ENCODE assay signal across 9 mouse cellular contexts in the genomic region with DNA sequence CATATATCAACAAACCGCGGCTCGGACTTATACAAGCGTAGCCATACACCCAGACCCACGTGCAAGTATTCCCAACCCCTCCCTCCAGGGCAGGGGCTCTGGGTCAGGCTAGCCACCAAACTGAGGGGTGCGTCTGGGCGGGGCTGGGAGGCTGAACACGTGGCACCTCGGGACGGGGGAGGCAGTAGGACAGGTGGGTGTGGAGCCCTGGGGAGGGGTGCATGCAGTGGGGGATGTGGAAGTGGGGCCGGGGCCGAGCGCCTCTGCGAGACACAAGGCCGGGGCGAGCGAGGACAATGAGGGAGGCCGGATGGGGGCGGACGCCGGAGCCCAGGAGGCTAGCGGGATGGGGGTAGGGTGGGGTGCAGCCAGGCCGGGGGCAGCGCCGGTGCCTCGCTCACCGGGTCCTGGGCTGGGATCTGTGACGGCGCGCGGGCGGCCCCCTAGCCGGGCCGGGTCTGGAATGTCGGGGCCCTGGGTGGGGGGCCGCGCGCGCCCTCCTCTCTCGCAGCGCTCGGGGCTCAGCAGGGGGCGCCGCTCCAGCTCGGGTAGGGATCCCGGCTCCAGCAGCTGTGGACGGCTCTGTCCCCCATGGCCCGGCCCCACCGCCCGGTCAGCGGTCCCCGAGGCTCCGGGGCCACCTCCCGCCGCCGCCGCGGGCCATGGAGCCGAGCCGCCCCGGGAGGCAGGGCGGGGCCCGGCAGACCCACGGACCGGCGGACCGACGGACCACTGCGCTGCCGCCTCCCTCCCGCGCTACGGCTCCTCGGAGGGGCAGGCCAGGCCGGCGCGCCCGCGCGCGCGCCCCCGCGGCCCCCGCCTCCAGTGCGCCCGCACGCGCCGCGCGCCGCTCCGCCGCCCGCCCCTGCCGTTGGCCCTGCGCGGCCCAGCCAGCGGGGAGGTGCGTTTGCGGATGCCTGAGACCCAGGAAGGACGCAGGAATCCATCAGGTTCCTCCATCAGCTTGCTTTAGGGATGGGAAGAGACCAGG. TPM values are rescaled to one million over a fixed set of nuclear protein-coding genes. Genes with fewer than 3 reads are reported as not detected.
DNase-seq lines count a peak whose midpoint lies in the region; ATAC-seq and TF ChIP-seq lines count a peak whose summit lies in the region.
"Had no signal": no experiment of that assay in that cellular context is flagged by ENCODE, and none has a peak within 500 bp of the region (broad histone marks: within the 10 kb centered on the region; RNA-seq: fewer than 3 reads in every experiment).

TSS of gene B4galt2 (minus strand) at position 787 of the 991 bp plus-strand sequence.

- peak within 1 kb of the TSS; percentile 55 for H3K4me3 ChIP-seq in C2C12 (ENCODE audit: insufficient read depth, poor library complexity, severe bottlenecking)
- H3K4me3 ChIP-seq in heart, adult 2 months = peak within 1 kb of the TSS; percentile 60
- peak within 1 kb of the TSS; percentile 80 for H3K4me3 ChIP-seq in kidney, embryonic 15.5 days (replicated peaks)
- H3K4me3 ChIP-seq in liver, adult 2 months (ENCODE audit: insufficient read depth, low read depth, low read length) = peak within 1 kb of the TSS; percentile 47
- peak within 1 kb of the TSS; percentile 87 for H3K4me3 ChIP-seq in neural tube, embryonic 15.5 days (replicated peaks)

- H3K79me2 ChIP-seq in C2C12 (ENCODE audit: control insufficient read depth, insufficient read depth) = peaks cover 48% of the 10 kb centered on the region
- H3K79me2 ChIP-seq in heart, adult 2 months (replicated peaks; ENCODE audit: control insufficient read depth, insufficient read depth, low read length) = no peaks in the 10 kb centered on the region
- peaks cover 5% of the 10 kb centered on the region; the same call in 1 of the 2 replicates for H3K79me2 ChIP-seq in liver, adult 2 months (ENCODE audit: control insufficient read depth, insufficient read depth, low read length)

- H3K9me3 ChIP-seq in kidney, embryonic 15.5 days (replicated peaks) = no peaks in the 10 kb centered on the region
- no peaks in the 10 kb centered on the region for H3K9me3 ChIP-seq in neural tube, embryonic 15.5 days (replicated peaks)

- ATAC-seq in kidney, embryonic 15.5 days (replicated peaks; ENCODE audit: low FRiP score) = peak; percentile 41
- peak; percentile 54 for ATAC-seq in neural tube, embryonic 15.5 days (ENCODE audit: low FRiP score)
- no peak for ATAC-seq in CD4-positive, CD25-positive, alpha-beta regulatory T cell, adult 4 months

- peak; percentile 6 for DNase-seq in T-cell, adult 2 months (ENCODE audit: low spot score)
- peak; percentile 46 for DNase-seq in embryo, embryonic 11.5 days (ENCODE audit: low read depth, low spot score)
- peak; percentile 71 to 75 for DNase-seq in heart, adult 2 months
- DNase-seq in liver, adult 2 months (ENCODE audit: extremely low read depth, low read depth, low spot score) = no peak

- 3% methylated on average over 90 of the region's 103 CpGs for WGBS in heart, adult 2 months
- under 1% methylated on average over 94 of the region's 103 CpGs for WGBS in kidney, embryonic 15.5 days
- 8% methylated on average over 84 of the region's 103 CpGs for WGBS in liver, adult 2 months
- under 1% methylated on average over 87 of the region's 103 CpGs for WGBS in neural tube, embryonic 15.5 days

- H3K27me3 ChIP-seq in C2C12 (ENCODE audit: control insufficient read depth, insufficient read depth, insufficient read length) = no peaks in the 10 kb centered on the region
- no peaks in the 10 kb centered on the region for H3K27me3 ChIP-seq in heart, adult 2 months (ENCODE audit: control insufficient read depth, insufficient read depth, low read length)
- H3K27me3 ChIP-seq in kidney, embryonic 15.5 days = no peaks in the 10 kb centered on the region
- H3K27me3 ChIP-seq in liver, adult 2 months (ENCODE audit: control insufficient read depth, insufficient read depth, low read length) = no peaks in the 10 kb centered on the region
- H3K27me3 ChIP-seq in neural tube, embryonic 15.5 days (replicated peaks) = no peaks in the 10 kb centered on the region

- peaks cover 14% of the 10 kb centered on the region for H3K36me3 ChIP-seq in C2C12 (ENCODE audit: control insufficient read depth, insufficient read depth)
- no peaks in the 10 kb centered on the region for H3K36me3 ChIP-seq in heart, adult 2 months (ENCODE audit: control insufficient read depth, insufficient read depth, low read length)
- H3K36me3 ChIP-seq in kidney, embryonic 15.5 days = peaks cover 49% of the 10 kb centered on the region
- peaks cover 12% of the 10 kb centered on the region; the same call in 1 of the 2 replicates for H3K36me3 ChIP-seq in liver, adult 2 months (ENCODE audit: control insufficient read depth, insufficient read depth, low read length)
- peaks cover 38% of the 10 kb centered on the region for H3K36me3 ChIP-seq in neural tube, embryonic 15.5 days

- intact Hi-C loops in heart, adult 2 months (cut with DNase I) = no loop called here

- peak within 1 kb of the TSS; percentile 95 for H3ac ChIP-seq in C2C12 (ENCODE audit: control insufficient read depth, insufficient read length, low read depth)

- 0 out of 2 replicates have a peak, but pooled peaks have one; percentile 22 for TF ChIP-seq POLR2A in heart, adult 2 months (IDR thresholded peaks at IDR 0.05; ENCODE audit: insufficient read depth, low read depth, low read length)
- no peak for TF ChIP-seq POLR2A in liver, adult 2 months (IDR thresholded peaks at IDR 0.05; ENCODE audit: extremely low read depth, insufficient read depth, low read length)

- peak within 1 kb of the TSS; percentile 40; the same call in 1 of the 2 replicates for H3K27ac ChIP-seq in heart, adult 2 months
- peak within 1 kb of the TSS; percentile 71 for H3K27ac ChIP-seq in kidney, embryonic 15.5 days
- H3K27ac ChIP-seq in liver, adult 2 months (replicated peaks; ENCODE audit: insufficient read depth, low read depth, low read length) = no peak within 1 kb of the TSS
- peak within 1 kb of the TSS; percentile 85 for H3K27ac ChIP-seq in neural tube, embryonic 15.5 days (replicated peaks)

- peak within 1 kb of the TSS; percentile 84 for H3K4me2 ChIP-seq in kidney, embryonic 15.5 days
- peak within 1 kb of the TSS; percentile 70 for H3K4me2 ChIP-seq in neural tube, embryonic 15.5 days

- H3K79me3 ChIP-seq in C2C12 (ENCODE audit: low read depth) = peaks cover 13% of the 10 kb centered on the region

- H3K4me1 ChIP-seq in heart, adult 2 months (ENCODE audit: control insufficient read depth, insufficient read depth, low read length) = peaks cover 6% of the 10 kb centered on the region
- peaks cover 54% of the 10 kb centered on the region for H3K4me1 ChIP-seq in kidney, embryonic 15.5 days
- H3K4me1 ChIP-seq in liver, adult 2 months (ENCODE audit: control insufficient read depth, insufficient read depth, low read length) = peaks cover 10% of the 10 kb centered on the region
- H3K4me1 ChIP-seq in neural tube, embryonic 15.5 days = peaks cover 81% of the 10 kb centered on the region

- peak; percentile 60 for TF ChIP-seq CTCF in C2C12 (IDR thresholded peaks at IDR 0.05; ENCODE audit: control insufficient read depth, insufficient read depth, insufficient read length)
- TF ChIP-seq CTCF in heart, adult 2 months (IDR thresholded peaks at IDR 0.05) = peak; percentile 55
- TF ChIP-seq CTCF in liver, adult 2 months (IDR thresholded peaks at IDR 0.05; ENCODE audit: low read depth, low read length) = no peak

- TF ChIP-seq EP300 in heart, adult 2 months (IDR thresholded peaks at IDR 0.05; ENCODE audit: insufficient read depth, low read depth, low read length) = no peak

- H3K9ac ChIP-seq in heart, adult 2 months (ENCODE audit: low read depth, low read length) = peak within 1 kb of the TSS; percentile 89
- H3K9ac ChIP-seq in kidney, embryonic 15.5 days = peak within 1 kb of the TSS; percentile 86
- peak within 1 kb of the TSS; percentile 62 for H3K9ac ChIP-seq in liver, adult 2 months (ENCODE audit: low read depth, low read length)
- H3K9ac ChIP-seq in neural tube, embryonic 15.5 days (replicated peaks) = peak within 1 kb of the TSS; percentile 92

TF ChIP-seq in C2C12, 6 proteins besides CTCF, POLR2A, EP300 and RAD21:
- TF ChIP-seq MYOD1 (IDR thresholded peaks at IDR 0.05; ENCODE audit: control insufficient read depth, insufficient read length, low read depth) = no peak
- TF ChIP-seq MYOG (IDR thresholded peaks at IDR 0.05; ENCODE audit: control insufficient read depth, extremely low read depth, insufficient read length) = no peak
- TF ChIP-seq CEBPB (IDR thresholded peaks at IDR 0.05; ENCODE audit: low read depth) = no peak
- peak; percentile 43 for TF ChIP-seq USF1 (IDR thresholded peaks at IDR 0.05; ENCODE audit: low read depth)
- peak; percentile 36 for TF ChIP-seq MAX (IDR thresholded peaks at IDR 0.05)
- no peak for TF ChIP-seq FOSL1 (IDR thresholded peaks at IDR 0.05; ENCODE audit: insufficient read depth, low read length, poor library complexity, severe bottlenecking)
TF ChIP-seq in C2C12: peak in this region for 2.

RNA-seq across cellular contexts. Expression of gene B4galt2, which starts in this region (rescaled TPM):
- 37.7 TPM for polyA plus RNA-seq in C2C12 (2012; fragmentation: generic; extraction: Trizol)
- 1 to 10 TPM; 4.0 to 4.3 TPM for total RNA-seq in heart, adult 2 months (2021)
- 8.6 and 9.3 TPM in 2 replicates for polyA plus RNA-seq in heart, adult 2 months (2012; rRNA removed)
- 17.7 and 19.8 TPM in 2 replicates for polyA plus RNA-seq in kidney, embryonic 15.5 days (2015; fragmentation: Nextera tagmentation; extraction: Ambion mirVana)
- 0.18 and 0.34 TPM in 2 replicates for total RNA-seq in liver, adult 2 months (2014; rRNA removed)
- polyA plus RNA-seq in liver, adult 2 months (2012; rRNA removed) = 0.29 and 0.80 TPM in 2 replicates
- 49.6 and 58.6 TPM in 2 replicates for polyA plus RNA-seq in neural tube, embryonic 15.5 days (2015; fragmentation: Nextera tagmentation; extraction: Ambion mirVana)
- not detected for polyA plus RNA-seq in CD4-positive, CD25-positive, alpha-beta regulatory T cell, adult 4 months (2017; shearing (Covaris generic))
- total RNA-seq: common myeloid progenitor, adult 5-6 weeks had no signal
